Mouse (Mus musculus) neutrophil, adult 59 days (primary cell): ENCODE data around the gene 1700030J22Rik. TPM values are rescaled to one million over a fixed set of nuclear protein-coding genes. Genes with fewer than 3 reads are reported as not detected.

Experiments
- total RNA-seq, 2 experiments: library from RNA; stranded (reverse); gene quantifications; 1 replicate in 1 of 2; 2 replicates in 1 of 2; pipeline ENCODE4 v1.2.4; 2023

Gene 1700030J22Rik
- under 1 TPM; 0.16 to 0.42 TPM for total RNA-seq

DNA sequence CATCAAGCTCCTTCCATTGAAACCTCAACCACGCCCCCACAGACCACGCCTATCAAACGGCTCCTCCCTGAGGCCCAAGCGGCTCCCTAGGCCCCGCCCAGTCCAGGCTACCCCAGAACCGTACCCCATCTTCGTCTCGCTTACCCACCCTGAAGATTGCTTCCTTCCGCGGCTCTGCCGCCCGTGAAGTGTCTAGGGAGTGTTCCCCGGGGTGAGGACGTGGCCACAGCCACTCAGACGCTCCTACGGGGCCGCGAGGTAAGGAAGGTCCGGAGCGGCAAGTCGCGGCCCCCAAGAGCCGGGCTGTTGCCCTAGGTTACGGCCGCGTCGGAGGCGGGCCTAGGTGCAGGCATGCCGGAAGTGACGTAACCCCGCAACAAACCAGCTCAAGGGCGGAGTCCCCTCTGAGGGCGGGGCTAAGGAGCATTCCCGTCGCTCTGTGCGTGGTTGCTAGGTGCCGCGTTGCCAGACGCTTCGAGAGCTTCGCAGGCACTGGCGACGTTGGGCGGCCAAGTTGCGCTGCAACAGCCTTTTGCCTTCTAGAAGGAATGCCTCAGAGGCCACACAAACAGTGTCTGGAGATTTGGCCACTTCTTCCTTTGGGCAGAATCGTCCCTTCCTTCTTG lies at the start of gene 1700030J22Rik:
TSS of gene 1700030J22Rik (minus strand) at position 329 of the 626 bp plus-strand sequence.

DNA sequence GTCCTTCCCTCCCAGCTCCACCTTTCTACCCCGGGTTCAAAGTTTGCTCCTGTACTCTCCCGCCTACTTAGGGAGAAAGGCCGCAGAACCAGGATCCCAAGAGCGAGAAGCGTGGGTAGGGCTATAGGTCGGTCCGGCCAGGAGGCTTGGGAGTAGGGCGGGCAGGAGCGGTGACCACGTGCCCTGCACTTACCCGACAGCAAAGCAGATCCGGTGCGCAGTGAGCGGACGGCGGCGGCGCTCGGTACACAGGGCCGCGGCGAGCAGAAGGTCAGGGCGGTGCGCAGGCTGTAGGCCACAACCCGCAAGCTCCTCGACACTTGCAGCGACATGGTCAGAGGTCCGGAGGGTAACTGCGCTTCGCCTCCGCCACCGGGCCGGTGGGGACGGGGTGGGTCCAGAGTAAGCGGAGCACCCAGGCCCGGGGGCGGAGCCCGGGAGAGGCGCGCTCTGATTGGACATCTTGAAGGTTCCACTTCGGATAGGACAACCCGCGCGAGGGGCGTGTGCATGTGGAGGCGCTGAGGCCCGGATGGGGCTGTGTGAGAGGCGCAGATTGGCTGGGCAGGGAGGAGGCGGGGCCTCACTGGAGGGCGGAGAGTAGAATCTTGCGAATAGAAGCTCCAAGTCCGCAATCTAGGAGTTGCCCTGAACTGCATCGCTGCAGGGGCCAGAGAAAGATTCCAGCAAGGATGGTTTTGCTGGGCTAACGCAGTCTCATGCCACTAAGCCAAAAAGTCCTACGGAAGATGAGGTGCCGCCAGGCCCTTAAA lies 14.5 kb upstream of the 1700030J22Rik start, which contains the start of gene Gcsh:
TSS of gene Gcsh (minus strand) at position 443 of the 773 bp plus-strand sequence.

DNA sequence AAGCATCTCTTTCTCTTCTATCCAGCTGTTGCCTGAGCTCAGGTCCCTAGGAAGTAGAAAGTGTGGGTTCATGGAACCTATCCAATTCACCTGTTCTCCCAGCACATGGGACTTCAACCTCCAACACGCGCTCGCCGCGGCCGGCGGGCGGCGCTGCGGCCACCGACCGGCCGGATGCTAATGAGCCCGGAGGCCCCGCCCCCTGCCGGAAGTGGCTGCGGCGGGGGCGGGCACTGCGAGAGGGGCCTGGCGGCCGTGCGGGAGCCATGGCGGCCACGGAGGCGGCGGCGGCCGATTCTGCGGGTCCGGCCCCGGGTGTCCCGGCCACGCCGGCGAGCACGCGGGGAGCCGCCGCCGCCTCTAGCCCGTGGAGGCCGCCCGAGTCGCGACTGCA lies 35.6 kb downstream of the 1700030J22Rik start, which contains the start of gene Atmin:
TSS of gene Atmin (plus strand) at position 233 of the 394 bp plus-strand sequence.

DNA sequence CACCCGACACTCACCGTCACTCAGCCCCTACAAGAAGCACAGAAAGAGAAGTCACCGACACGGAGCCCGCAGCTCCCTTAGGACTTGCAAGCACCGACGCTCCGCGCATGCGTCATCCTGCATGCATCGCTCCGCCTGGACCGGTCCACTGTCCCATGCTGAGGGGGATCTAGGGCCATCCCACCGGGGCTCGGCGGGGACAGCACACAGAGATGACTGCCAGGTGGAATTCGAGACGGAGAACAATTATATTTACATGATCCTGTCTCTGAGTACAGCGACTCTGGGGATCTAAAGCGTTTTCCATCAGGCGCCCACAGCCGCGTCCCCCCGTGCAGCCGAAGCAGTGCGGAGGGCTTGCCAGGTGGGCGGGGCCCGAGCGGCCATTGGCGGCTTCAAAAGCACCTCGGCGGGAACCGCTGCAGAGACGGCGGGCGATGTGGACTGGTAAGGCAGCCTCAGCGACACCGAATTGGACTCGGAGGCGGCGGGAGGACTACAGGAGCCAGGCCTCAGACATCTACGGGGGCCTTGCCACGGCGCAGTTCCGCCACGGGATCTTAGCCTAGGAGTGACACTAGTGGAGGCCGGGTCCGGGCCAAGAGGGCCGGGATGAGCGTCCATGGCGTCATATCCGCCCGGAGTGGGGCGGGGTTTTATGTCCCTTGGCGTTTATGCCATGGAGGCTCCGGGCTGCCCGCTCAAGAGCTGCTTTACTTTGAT lies 57.3 kb downstream of the 1700030J22Rik start, which contains the start of the genes Cmc2 and Cenpn:
TSS of gene Cmc2 (minus strand) at position 119 of the 723 bp plus-strand sequence.
TSS of gene Cenpn (plus strand) at position 394 of the 723 bp plus-strand sequence.

Other genes starting within 250 kb of the 1700030J22Rik start
- gene Cdyl2, start 246.0 kb downstream of the 1700030J22Rik start, total RNA-seq = 1 to 10 TPM; 6.2 to 8.4 TPM
- 10 to 100 TPM in 1 of 2 experiments, 1 to 10 TPM in 1; 9.2 to 12.2 TPM for gene Cmc2, start 57.5 kb downstream of the 1700030J22Rik start, total RNA-seq
- 10 to 100 TPM; 15.8 to 15.9 TPM for gene Cenpn, start 57.2 kb downstream of the 1700030J22Rik start, total RNA-seq
- gene Atmin, start 35.6 kb downstream of the 1700030J22Rik start, total RNA-seq = 10 to 100 TPM in 1 of 2 experiments, 1 to 10 TPM in 1; 7.8 to 11.0 TPM
- 1 to 10 TPM; 5.4 to 6.1 TPM for gene Gcsh, start 14.6 kb upstream of the 1700030J22Rik start, total RNA-seq
- gene Pkd1l2, start 103.5 kb upstream of the 1700030J22Rik start, total RNA-seq = under 1 TPM; 0.07 to 0.13 TPM
- gene Bco1, start 116.9 kb upstream of the 1700030J22Rik start, total RNA-seq = not detected
- gene Gan, start 179.2 kb upstream of the 1700030J22Rik start, total RNA-seq = 1 to 10 TPM; 5.2 to 5.4 TPM